Mouse (Mus musculus) gastrocnemius, adult 2 months (tissue): ENCODE results near the gene Myo1b. TPM values are rescaled to one million over a fixed set of nuclear protein-coding genes. Genes with fewer than 3 reads are reported as not detected.

ENCODE experiments used
- DNase-seq: peaks from one replicate; pipeline ENCODE4 v3.0.0; 2022
- H3K27ac ChIP-seq: fragments of 200-600 bp; 2 replicates; pipeline ENCODE4 v1.8.1; 2022; ENCODE audit warnings: mild to moderate bottlenecking
- H3K4me3 ChIP-seq: fragments of 200-600 bp; 2 replicates; pipeline ENCODE4 v1.8.1; 2022; ENCODE audit warnings: mild to moderate bottlenecking, moderate library complexity
- CTCF ChIP-seq: fragments of 200-600 bp; IDR thresholded peaks from 2 replicates; pipeline ENCODE4 v1.8.1; 2022; ENCODE audit warnings: antibody characterized with exemption, mild to moderate bottlenecking, moderate library complexity
- intact Hi-C: fragments of 180-260 bp; cut with DNase I; formaldehyde crosslinking; loops from one replicate; pipeline ENCODE4 v1.15.1; 2025
- total RNA-seq, 2 experiments: library from RNA; stranded (reverse); gene quantifications; 2 replicates each; pipeline ENCODE4 v1.2.3; 2021

The Myo1b gene
- total RNA-seq, 2 experiments from 2014 or later = 8.8 to 13.1 TPM

- TF ChIP-seq CTCF = no peak
- H3K4me3 ChIP-seq = no peak overlapping the region
- DNase-seq = no peak
- intact Hi-C loops = no loop called here
- H3K27ac ChIP-seq = peak overlapping the region; percentile 56
These were observed 169.1 kb downstream of the Myo1b start for GRCm38 (mm10) chr1:51746711-51747240.

GRCm38 (mm10) chr1:51743756-51744425 lies 172.0 kb downstream of the Myo1b start:
- Histone ChIP-seq H3K4me3 (no peak overlapping the region), H3K27ac (no peak overlapping the region)
- intact Hi-C loops = no loop called here
- DNase-seq = no peak
- no peak for TF ChIP-seq CTCF

- no peak for DNase-seq
- Histone ChIP-seq H3K27ac (0 out of 2 replicates have a peak overlapping the region, but pooled peaks have one; percentile 8), H3K4me3 (no peak overlapping the region)
- intact Hi-C loops = no loop called here
- no peak for TF ChIP-seq CTCF
These were observed 173.3 kb downstream of the Myo1b start for GRCm38 (mm10) chr1:51742586-51742985.

- H3K27ac ChIP-seq = peak overlapping the region; percentile 71
- intact Hi-C loops = no loop called here
- TF ChIP-seq CTCF = no peak
- no peak for DNase-seq
- no peak overlapping the region for H3K4me3 ChIP-seq
These were observed 175.1 kb downstream of the Myo1b start for GRCm38 (mm10) chr1:51740626-51741231.

DNA sequence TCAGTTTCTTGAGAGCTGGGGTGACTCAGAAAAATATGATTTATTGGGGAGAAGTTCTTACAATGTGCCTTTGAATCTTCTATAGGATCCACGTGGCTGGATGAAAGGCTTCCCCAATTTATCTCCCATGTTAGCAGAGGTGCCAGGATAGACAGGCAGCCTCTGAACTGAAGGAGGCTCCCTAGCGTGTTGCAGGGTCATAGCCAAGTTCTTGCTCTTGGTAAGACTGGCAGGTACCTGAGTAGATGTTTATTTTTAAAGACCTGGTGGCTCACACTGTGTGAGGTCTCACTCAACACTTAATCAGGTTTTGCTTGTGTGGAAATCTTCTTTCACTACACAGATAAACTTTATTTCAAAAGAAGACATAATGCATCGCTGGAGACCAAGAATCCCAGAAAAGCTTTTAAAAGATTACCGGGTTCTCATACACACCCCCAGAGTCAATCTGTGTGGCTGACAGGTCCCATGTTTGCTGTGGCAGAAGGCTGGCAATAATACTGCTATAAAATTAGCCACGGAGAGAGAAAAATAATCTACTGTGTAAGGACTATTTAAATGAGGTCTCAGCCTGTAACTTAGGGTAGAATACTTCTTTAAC lies 176.5 kb downstream of the Myo1b start:
- intact Hi-C loops = no loop called here
- Histone ChIP-seq H3K27ac (0 out of 2 replicates have a peak overlapping the region, but pooled peaks have one; percentile 8), H3K4me3 (no peak overlapping the region)
- no peak for DNase-seq
- no peak for TF ChIP-seq CTCF

DNA sequence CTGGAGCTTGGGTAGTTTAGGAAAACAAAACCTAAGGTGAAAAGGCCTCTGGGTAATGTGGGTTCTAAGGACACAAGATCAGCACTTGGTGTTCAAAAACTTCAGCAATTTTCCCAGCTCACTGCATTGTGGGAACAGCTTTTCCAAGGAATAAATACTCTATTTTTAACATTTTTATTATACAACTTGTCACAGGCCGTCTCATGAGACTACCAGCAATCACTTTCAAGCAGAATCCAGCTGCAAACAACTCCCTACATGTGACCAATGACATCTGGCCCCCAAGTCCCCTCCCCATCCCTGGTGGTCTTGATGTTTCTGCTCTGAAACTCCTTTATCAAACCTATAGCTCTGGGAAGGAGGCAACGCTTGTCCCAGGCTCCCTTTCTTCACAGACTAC lies 179.0 kb downstream of the Myo1b start:
- no peak for DNase-seq
- Histone ChIP-seq H3K4me3 (no peak overlapping the region), H3K27ac (peak overlapping the region; percentile 48)
- no peak for TF ChIP-seq CTCF
- intact Hi-C loops = no loop called here

- H3K4me3 ChIP-seq = no peak overlapping the region
- no peak for TF ChIP-seq CTCF
- H3K27ac ChIP-seq = no peak overlapping the region
- intact Hi-C loops = no loop called here
- DNase-seq = no peak
These were observed 181.2 kb downstream of the Myo1b start for GRCm38 (mm10) chr1:51734721-51735120.

- intact Hi-C loops = no loop called here
- DNase-seq = no peak
- Histone ChIP-seq H3K27ac (peak overlapping the region; percentile 57; the same call in 1 of the 2 replicates), H3K4me3 (no peak overlapping the region)
- TF ChIP-seq CTCF = no peak
These were observed 186.5 kb downstream of the Myo1b start for GRCm38 (mm10) chr1:51729407-51729806.

GRCm38 (mm10) chr1:51728816-51729215 lies 187.1 kb downstream of the Myo1b start:
- Histone ChIP-seq H3K27ac (peak overlapping the region; percentile 38; the same call in 1 of the 2 replicates), H3K4me3 (no peak overlapping the region)
- no peak for DNase-seq
- intact Hi-C loops = no loop called here
- TF ChIP-seq CTCF = no peak

GRCm38 (mm10) chr1:51719897-51720673 lies 195.8 kb downstream of the Myo1b start:
- Histone ChIP-seq H3K4me3 (no peak overlapping the region), H3K27ac (no peak overlapping the region; the same call in 1 of the 2 replicates)
- intact Hi-C loops = no loop called here
- TF ChIP-seq CTCF = no peak
- DNase-seq = no peak

GRCm38 (mm10) chr1:51710831-51711230 lies 205.0 kb downstream of the Myo1b start:
- DNase-seq = no peak
- H3K4me3 ChIP-seq = no peak overlapping the region

DNA sequence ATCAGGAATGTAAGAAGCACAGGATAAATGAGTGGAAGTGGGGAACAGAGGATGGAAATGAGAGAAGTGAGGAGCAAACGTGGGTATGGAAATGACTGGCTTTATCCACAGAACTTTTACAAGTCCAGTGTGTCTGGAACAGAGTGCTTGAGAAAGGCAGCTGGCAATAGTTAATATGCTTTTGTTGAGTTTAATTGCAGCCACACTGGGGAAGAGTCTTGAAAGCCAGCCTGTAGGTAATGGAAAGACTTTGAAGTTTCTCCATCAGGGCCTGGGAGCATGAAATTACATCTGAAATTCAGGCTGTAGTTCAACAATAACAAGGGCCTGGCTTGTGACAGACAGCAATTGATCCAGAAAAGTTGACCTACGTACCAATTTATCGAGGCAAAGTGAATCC lies 209.8 kb downstream of the Myo1b start:
- TF ChIP-seq CTCF = no peak
- DNase-seq = no peak
- intact Hi-C loops = no loop called here
- Histone ChIP-seq H3K27ac (no peak overlapping the region), H3K4me3 (no peak overlapping the region)

More at GRCm38 (mm10) chr1:51710831-51711230, 205.0 kb downstream of the Myo1b start:
- peak; percentile 26; the same call in 1 of the 2 replicates for TF ChIP-seq CTCF
- intact Hi-C loops = no loop called here
- no peak overlapping the region for H3K27ac ChIP-seq
